Mouse (Mus musculus): ENCODE measurements at regions not wholly inside any gene's neighbourhood (a gene's known extent, or its start where the extent isn't known, plus 50 kb on each side); places are given as distances from the start of the nearest gene placed in this dataset.

- DNase-seq (ENCODE audit: inconsistent age in 2 of 2, low spot score in 1 of 2): no peak
Observed at GRCm38 (mm10) chr10:107198460-107198859, 73.0 kb upstream of the Lin7a start.

GRCm38 (mm10) chr10:107201051-107201450 is 70.4 kb upstream of the Lin7a start:
- DNase-seq (ENCODE audit: inconsistent age in 2 of 2, low spot score in 1 of 2): no peak

- peak in 1 of 2 experiments; percentile 30 for DNase-seq (ENCODE audit: inconsistent age in 2 of 2, low spot score in 1 of 2)
Observed at GRCm38 (mm10) chr10:107205085-107205717, 66.3 kb upstream of the Lin7a start.

DNA sequence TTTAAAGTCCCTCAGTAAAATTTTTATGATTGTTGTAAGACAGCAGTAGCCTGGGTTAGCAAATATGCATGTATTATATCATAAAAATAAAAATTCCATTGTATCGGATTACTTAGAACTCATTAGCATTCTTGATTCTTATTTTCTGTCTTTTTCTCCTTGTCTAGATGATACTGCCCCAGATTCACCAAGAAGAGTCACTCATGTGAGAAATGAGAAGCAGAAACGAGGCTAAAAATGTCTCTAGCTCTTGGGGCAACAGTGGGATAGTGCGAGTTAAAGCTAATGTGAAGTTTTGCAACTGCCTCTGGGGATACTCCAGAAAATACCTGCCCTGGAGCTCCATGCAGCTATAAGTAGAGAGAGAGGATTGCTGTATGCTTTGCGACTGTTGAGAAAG is 61.6 kb upstream of the Lin7a start:
- DNase-seq (ENCODE audit: inconsistent age in 2 of 2, low spot score in 1 of 2): no peak

DNA sequence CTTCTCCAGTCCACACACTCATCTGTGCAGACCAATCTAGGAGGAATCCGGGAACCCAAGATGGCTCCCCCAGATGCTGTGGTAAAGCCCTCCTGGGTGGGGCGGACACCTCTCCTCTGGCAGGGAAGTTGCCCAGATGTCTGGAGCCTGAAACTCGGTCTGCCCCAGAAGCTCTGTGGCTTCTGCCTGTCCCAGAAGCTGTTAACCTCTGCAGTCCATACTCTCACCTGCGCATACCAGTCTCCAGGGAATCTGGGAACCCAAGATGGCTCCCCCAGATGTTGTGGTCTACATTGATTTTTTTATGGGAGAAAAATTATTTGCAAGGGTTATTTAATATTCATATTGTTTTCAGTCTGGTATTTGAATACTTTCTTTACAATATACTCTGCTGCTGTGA is 58.4 kb upstream of the Lin7a start:
- no peak for DNase-seq (ENCODE audit: inconsistent age in 2 of 2, low spot score in 1 of 2)

- no peak for DNase-seq (ENCODE audit: inconsistent age in 2 of 2, low spot score in 1 of 2)
Observed at GRCm38 (mm10) chr10:107213541-107214340, 57.7 kb upstream of the Lin7a start.

DNA sequence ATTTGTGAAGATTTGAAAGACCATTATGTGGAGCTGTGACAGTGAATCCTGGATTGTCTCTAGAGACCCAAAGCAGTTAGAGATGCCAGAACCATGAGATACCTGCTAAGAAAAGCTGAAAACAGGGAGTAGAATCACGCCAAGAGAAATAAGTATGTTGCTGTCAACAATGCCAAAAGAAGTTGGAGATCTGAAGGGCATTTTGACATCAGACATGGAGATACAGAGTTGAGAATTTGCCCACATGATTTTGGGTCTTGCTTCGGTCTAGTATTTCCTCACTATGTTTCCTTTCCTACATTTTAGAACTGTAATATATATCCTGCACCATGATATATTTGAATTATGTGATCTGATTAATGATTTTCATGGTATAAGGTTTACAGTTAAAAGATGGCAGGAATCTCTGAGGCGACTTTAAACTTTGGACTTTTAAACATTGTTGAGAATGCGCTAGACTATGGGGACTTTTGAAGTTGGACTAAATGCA is 56.7 kb upstream of the Lin7a start:
- DNase-seq (ENCODE audit: inconsistent age in 2 of 2, low spot score in 1 of 2): no peak

GRCm38 (mm10) chr10:107215611-107216520 is 55.6 kb upstream of the Lin7a start:
- DNase-seq (ENCODE audit: inconsistent age in 2 of 2, low spot score in 1 of 2): no peak

DNA sequence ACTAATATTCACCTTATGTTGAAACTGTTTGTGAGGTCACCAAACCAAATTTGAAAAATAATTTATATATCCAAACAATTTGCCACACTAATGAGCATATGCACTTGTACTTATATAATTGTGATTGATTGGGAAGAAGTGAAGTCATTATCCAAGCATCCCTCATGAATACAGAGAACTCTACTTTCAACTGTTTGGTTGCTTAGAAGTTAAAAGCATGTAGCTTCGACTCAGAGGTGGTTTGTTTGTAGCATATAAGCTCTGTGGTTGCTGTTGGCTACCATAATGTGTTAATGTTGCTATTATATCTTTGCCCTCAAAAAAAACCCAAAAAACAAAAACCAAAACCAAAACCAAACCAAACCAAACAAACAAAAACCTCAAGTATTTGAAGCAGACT is 54.7 kb upstream of the Lin7a start:
- no peak for DNase-seq (ENCODE audit: inconsistent age in 2 of 2, low spot score in 1 of 2)

DNA sequence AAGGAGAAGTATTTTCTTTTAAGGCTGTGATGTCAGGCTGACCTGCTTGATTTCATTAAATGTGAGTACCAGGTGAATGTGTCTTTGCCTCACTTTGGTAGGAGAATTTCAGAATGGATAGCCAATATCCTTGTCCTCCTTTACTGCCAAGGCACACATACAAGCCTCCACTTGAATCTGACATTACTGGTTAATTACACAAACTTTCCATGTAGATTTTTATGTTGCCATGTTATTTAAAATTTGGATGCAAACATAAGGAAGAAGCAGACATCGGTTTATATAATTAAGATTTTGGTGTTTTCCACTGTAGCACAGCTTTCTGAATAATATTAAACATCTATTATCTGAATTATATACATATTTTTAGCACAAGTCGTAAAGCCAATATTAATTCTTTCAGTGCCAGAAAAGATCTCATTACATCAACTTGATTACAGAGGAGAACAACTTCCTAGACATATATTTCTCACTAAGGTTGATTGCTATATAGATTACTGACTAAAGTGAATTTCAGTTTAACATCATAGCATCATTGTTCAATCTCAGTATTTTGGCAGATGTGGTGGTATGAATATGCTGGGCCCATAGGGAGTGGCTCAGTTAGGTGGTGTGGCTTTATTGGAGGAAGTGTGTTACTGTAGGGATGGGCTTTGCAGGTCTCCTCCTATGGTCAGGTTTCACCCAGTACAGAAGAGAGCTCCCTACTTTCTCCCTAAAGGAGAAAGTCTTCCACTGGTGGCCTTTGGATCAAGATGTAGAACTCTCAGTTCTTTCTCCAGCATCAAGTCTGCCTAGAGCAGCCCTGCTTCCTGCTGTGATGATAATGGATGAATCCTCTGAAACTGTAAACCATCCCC is 53.9 kb upstream of the Lin7a start:
- no peak for DNase-seq (ENCODE audit: inconsistent age in 2 of 2, low spot score in 1 of 2)

DNA sequence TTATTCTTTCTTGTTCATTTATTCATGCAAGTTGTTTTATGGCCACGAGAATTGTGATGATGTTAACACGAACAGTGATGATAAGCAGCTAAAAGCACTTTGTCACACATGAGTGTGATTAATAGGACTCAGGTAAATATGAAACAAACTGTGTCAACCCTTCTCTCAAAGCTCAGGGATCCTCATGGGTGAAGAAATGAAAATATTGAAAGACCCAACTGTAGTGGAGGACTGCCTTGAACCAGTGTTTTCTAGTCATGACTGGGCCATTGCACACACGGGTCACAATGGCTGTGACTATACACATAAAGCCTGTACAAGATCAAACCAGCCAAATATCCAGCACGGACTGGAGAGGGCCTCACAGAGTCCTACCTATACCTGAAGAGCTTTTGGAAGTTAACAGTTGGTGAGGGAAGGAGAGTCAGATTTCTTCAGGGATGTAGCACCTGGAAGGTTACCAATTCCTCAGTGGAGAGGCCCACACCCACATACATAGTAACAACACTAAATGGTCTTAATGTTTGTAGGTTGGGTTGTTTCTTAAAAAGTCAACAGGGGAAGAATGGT is 52.5 kb upstream of the Lin7a start:
- DNase-seq (ENCODE audit: inconsistent age in 2 of 2, low spot score in 1 of 2): no peak

DNA sequence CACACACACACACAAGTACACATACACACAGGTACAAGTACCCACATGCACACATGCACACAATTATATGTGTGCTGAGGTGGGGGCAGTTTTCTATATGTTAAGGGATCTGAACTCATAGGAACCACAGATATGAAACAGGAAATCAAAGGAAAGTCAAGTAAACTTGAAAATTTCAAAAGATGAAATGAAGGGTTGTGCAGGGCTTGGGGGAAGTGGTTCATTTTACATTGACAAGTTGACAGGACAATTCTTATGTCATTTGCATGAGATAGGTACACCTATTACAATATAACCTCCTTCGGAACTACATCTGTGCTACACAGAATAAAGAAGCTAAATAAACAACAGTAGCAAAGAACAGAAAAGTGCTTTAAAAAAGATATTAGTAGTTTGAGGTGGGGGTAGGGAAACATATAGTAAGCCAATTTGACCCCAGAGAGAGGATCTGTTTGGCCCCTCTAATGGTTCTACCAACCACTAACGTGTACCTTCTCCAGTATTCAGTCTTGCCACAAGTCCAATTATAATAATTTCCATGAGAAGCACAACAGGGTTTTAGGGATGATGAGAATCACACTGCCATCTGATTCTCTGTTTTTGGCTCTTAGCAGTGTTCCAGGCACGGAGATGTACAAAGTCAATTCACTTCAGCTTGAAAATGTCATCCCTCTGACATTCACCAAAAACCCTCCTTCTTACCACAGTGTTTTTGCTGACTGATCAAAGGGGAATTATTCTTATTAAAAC is 51.7 kb upstream of the Lin7a start:
- DNase-seq (ENCODE audit: inconsistent age in 2 of 2, low spot score in 1 of 2): no peak

GRCm38 (mm10) chr10:107220501-107220900 is 51.0 kb upstream of the Lin7a start:
- DNase-seq (ENCODE audit: inconsistent age in 2 of 2, low spot score in 1 of 2): no peak

DNA sequence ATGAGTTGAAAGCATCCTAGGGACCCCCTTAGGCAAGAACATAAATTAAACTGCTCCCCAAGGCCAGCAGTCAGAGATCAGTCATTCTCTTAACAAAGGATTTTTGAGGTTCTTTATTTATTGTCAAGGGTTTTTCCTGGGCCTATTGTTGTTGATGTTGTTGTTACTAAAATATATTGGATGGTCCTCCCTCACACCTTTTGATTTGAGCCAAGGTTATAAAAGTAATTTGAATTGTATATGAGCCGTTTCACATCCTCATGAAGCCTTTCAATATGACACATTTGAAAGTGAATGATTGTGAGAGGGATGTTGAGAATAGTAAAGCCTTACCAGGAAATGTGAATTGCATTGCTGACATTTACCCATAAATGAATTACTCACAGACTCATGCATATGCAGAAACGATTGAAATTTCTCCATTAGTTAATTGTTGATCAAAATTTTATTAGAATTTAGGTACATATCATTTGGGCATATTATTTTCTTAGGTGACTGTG is 50.3 kb upstream of the Lin7a start:
- DNase-seq (ENCODE audit: inconsistent age in 2 of 2, low spot score in 1 of 2): no peak

Data from adrenal gland, adult (tissue).